Mouse (Mus musculus): ENCODE measurements around the gene Daam1. TPM values are rescaled to one million over a fixed set of nuclear protein-coding genes. Genes with fewer than 3 reads are reported as not detected.

Daam1 gene
- polyA plus RNA-seq, 1 experiment: 2.2 TPM

- TF ChIP-seq CTCF (IDR thresholded peaks at IDR 0.05; ENCODE audit: extremely low read depth, insufficient read depth, insufficient read length, insufficient replicate concordance) (no peak), POLR2A (IDR thresholded peaks at IDR 0.05; ENCODE audit: low read depth, low read length) (no peak)
- no peak overlapping the region for H3K27ac ChIP-seq (ENCODE audit: insufficient read depth, low read length)
- H3K4me1 ChIP-seq (ENCODE audit: control insufficient read depth, insufficient read depth, insufficient read length): no peaks in the 10 kb centered on the region
- no peaks in the 10 kb centered on the region for H3K36me3 ChIP-seq (ENCODE audit: control insufficient read depth, insufficient read depth, low read length)
- no peak for DNase-seq (ENCODE audit: low read depth in 1 of 2, low spot score in 2 of 2)
- H3K4me3 ChIP-seq (ENCODE audit: extremely low read depth, insufficient read depth, insufficient read length): no peak overlapping the region
- H3K27me3 ChIP-seq (ENCODE audit: control insufficient read depth, insufficient read depth, low read length): no peaks in the 10 kb centered on the region
- WGBS: 84% methylated on average over 3 of the region's 3 CpGs
Observed at GRCm38 (mm10) chr12:72007656-72008055, 176.8 kb downstream of the Daam1 start.

GRCm38 (mm10) chr12:72009051-72009902 lies 178.4 kb downstream of the Daam1 start:
- H3K4me3 ChIP-seq (ENCODE audit: extremely low read depth, insufficient read depth, insufficient read length): no peak overlapping the region
- 90% methylated on average over 13 of the region's 13 CpGs for WGBS
- DNase-seq (ENCODE audit: low read depth in 1 of 2, low spot score in 2 of 2): no peak
- no peak for TF ChIP-seq CTCF (IDR thresholded peaks at IDR 0.05; ENCODE audit: extremely low read depth, insufficient read depth, insufficient read length, insufficient replicate concordance)
- TF ChIP-seq POLR2A (IDR thresholded peaks at IDR 0.05; ENCODE audit: low read depth, low read length): no peak
- H3K27me3 ChIP-seq (ENCODE audit: control insufficient read depth, insufficient read depth, low read length): no peaks in the 10 kb centered on the region
- no peaks in the 10 kb centered on the region for H3K36me3 ChIP-seq (ENCODE audit: control insufficient read depth, insufficient read depth, low read length)
- no peaks in the 10 kb centered on the region for H3K4me1 ChIP-seq (ENCODE audit: control insufficient read depth, insufficient read depth, insufficient read length)
- no peak overlapping the region for H3K27ac ChIP-seq (ENCODE audit: insufficient read depth, low read length)

GRCm38 (mm10) chr12:72011404-72011803 lies 180.5 kb downstream of the Daam1 start:
- H3K36me3 ChIP-seq (ENCODE audit: control insufficient read depth, insufficient read depth, low read length): no peaks in the 10 kb centered on the region
- TF ChIP-seq CTCF (IDR thresholded peaks at IDR 0.05; ENCODE audit: extremely low read depth, insufficient read depth, insufficient read length, insufficient replicate concordance): no peak
- TF ChIP-seq POLR2A (IDR thresholded peaks at IDR 0.05; ENCODE audit: low read depth, low read length): no peak
- no peak overlapping the region for H3K27ac ChIP-seq (ENCODE audit: insufficient read depth, low read length)
- H3K4me1 ChIP-seq (ENCODE audit: control insufficient read depth, insufficient read depth, insufficient read length): no peaks in the 10 kb centered on the region
- WGBS: 94% methylated on average over 3 of the region's 3 CpGs
- no peak overlapping the region for H3K4me3 ChIP-seq (ENCODE audit: extremely low read depth, insufficient read depth, insufficient read length)
- no peak for DNase-seq (ENCODE audit: low read depth in 1 of 2, low spot score in 2 of 2)
- no peaks in the 10 kb centered on the region for H3K27me3 ChIP-seq (ENCODE audit: control insufficient read depth, insufficient read depth, low read length)

- Histone ChIP-seq H3K4me1 (ENCODE audit: control insufficient read depth, insufficient read depth, insufficient read length) (no peaks in the 10 kb centered on the region), H3K27me3 (ENCODE audit: control insufficient read depth, insufficient read depth, low read length) (no peaks in the 10 kb centered on the region), H3K27ac (ENCODE audit: insufficient read depth, low read length) (no peak overlapping the region), H3K36me3 (ENCODE audit: control insufficient read depth, insufficient read depth, low read length) (no peaks in the 10 kb centered on the region), H3K4me3 (ENCODE audit: extremely low read depth, insufficient read depth, insufficient read length) (no peak overlapping the region)
- 88% methylated on average over 6 of the region's 6 CpGs for WGBS
- no peak for DNase-seq (ENCODE audit: low read depth in 1 of 2, low spot score in 2 of 2)
- TF ChIP-seq POLR2A (IDR thresholded peaks at IDR 0.05; ENCODE audit: low read depth, low read length) (no peak), CTCF (IDR thresholded peaks at IDR 0.05; ENCODE audit: extremely low read depth, insufficient read depth, insufficient read length, insufficient replicate concordance) (no peak)
Observed at GRCm38 (mm10) chr12:72012126-72012525, 181.2 kb downstream of the Daam1 start.

GRCm38 (mm10) chr12:72013711-72014354 lies 183.0 kb downstream of the Daam1 start:
- no peaks in the 10 kb centered on the region for H3K27me3 ChIP-seq (ENCODE audit: control insufficient read depth, insufficient read depth, low read length)
- H3K36me3 ChIP-seq (ENCODE audit: control insufficient read depth, insufficient read depth, low read length): no peaks in the 10 kb centered on the region
- TF ChIP-seq POLR2A (IDR thresholded peaks at IDR 0.05; ENCODE audit: low read depth, low read length): no peak
- no peak for TF ChIP-seq CTCF (IDR thresholded peaks at IDR 0.05; ENCODE audit: extremely low read depth, insufficient read depth, insufficient read length, insufficient replicate concordance)
- no peak overlapping the region for H3K27ac ChIP-seq (ENCODE audit: insufficient read depth, low read length)
- 78% methylated on average over 13 of the region's 13 CpGs for WGBS
- no peaks in the 10 kb centered on the region for H3K4me1 ChIP-seq (ENCODE audit: control insufficient read depth, insufficient read depth, insufficient read length)
- DNase-seq (ENCODE audit: low read depth in 1 of 2, low spot score in 2 of 2): no peak
- H3K4me3 ChIP-seq (ENCODE audit: extremely low read depth, insufficient read depth, insufficient read length): no peak overlapping the region

- no peak for DNase-seq (ENCODE audit: low read depth in 1 of 2, low spot score in 2 of 2)
- Histone ChIP-seq H3K4me3 (ENCODE audit: extremely low read depth, insufficient read depth, insufficient read length) (no peak overlapping the region), H3K4me1 (ENCODE audit: control insufficient read depth, insufficient read depth, insufficient read length) (no peaks in the 10 kb centered on the region), H3K27ac (ENCODE audit: insufficient read depth, low read length) (no peak overlapping the region), H3K27me3 (ENCODE audit: control insufficient read depth, insufficient read depth, low read length) (no peaks in the 10 kb centered on the region), H3K36me3 (ENCODE audit: control insufficient read depth, insufficient read depth, low read length) (no peaks in the 10 kb centered on the region)
- TF ChIP-seq POLR2A (IDR thresholded peaks at IDR 0.05; ENCODE audit: low read depth, low read length): no peak
- no peak for TF ChIP-seq CTCF (IDR thresholded peaks at IDR 0.05; ENCODE audit: extremely low read depth, insufficient read depth, insufficient read length, insufficient replicate concordance)
- WGBS: 46% methylated on average over 10 of the region's 10 CpGs
Observed at GRCm38 (mm10) chr12:72014355-72014776, 183.5 kb downstream of the Daam1 start.

- 75% methylated on average over 5 of the region's 5 CpGs for WGBS
- H3K36me3 ChIP-seq (ENCODE audit: control insufficient read depth, insufficient read depth, low read length): no peaks in the 10 kb centered on the region
- TF ChIP-seq POLR2A (IDR thresholded peaks at IDR 0.05; ENCODE audit: low read depth, low read length): no peak
- no peak for TF ChIP-seq CTCF (IDR thresholded peaks at IDR 0.05; ENCODE audit: extremely low read depth, insufficient read depth, insufficient read length, insufficient replicate concordance)
- H3K4me3 ChIP-seq (ENCODE audit: extremely low read depth, insufficient read depth, insufficient read length): no peak overlapping the region
- H3K4me1 ChIP-seq (ENCODE audit: control insufficient read depth, insufficient read depth, insufficient read length): no peaks in the 10 kb centered on the region
- H3K27ac ChIP-seq (ENCODE audit: insufficient read depth, low read length): no peak overlapping the region
- no peak for DNase-seq (ENCODE audit: low read depth in 1 of 2, low spot score in 2 of 2)
- no peaks in the 10 kb centered on the region for H3K27me3 ChIP-seq (ENCODE audit: control insufficient read depth, insufficient read depth, low read length)
Observed at GRCm38 (mm10) chr12:72015296-72015695, 184.4 kb downstream of the Daam1 start.

Measured in spleen, adult 2 months (tissue).